Mouse (Mus musculus): ENCODE data around the gene Ostn.
A peak's percentile ranks its signal among the peaks of the same experiment; 100 is the strongest.
"Not testable (repeated sequence)": the region's sequence is repeated elsewhere in the genome, so short reads cannot be mapped to it uniquely, and the experiment has no call there.

The Ostn gene

GRCm38 (mm10) chr16:27307189-27307588, at the start of gene Ostn:
Ostn (plus strand) TSS chr16:27307489.
- not testable (repeated sequence) for DNase-seq

- no peak for DNase-seq
These were observed 38.5 kb upstream of the Ostn start for GRCm38 (mm10) chr16:27268748-27269147.

GRCm38 (mm10) chr16:27287410-27287809, 19.9 kb upstream of the Ostn start:
- DNase-seq, result no peak

- no peak for DNase-seq
These were observed 10.8 kb upstream of the Ostn start for GRCm38 (mm10) chr16:27296508-27296907.

DNA sequence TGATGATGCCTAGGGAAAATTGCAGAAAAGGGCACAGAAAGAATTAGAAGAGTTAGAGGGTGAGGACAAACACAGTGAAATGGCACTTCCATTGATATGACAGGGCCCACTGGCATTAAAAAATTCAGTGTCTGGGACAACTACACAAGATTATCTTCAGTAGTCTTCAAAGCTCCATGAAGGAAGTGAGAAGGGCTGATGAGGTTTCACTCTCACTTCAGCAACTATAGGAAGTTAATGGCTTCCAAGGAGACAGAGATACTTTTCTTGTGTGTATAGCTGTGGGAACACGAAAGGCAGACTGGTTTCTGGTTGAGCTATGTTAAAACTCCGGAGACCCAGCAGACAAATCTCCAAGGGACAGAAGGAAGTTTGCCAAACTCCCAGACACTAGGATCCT, 10.4 kb upstream of the Ostn start:
- DNase-seq, result no peak

DNA sequence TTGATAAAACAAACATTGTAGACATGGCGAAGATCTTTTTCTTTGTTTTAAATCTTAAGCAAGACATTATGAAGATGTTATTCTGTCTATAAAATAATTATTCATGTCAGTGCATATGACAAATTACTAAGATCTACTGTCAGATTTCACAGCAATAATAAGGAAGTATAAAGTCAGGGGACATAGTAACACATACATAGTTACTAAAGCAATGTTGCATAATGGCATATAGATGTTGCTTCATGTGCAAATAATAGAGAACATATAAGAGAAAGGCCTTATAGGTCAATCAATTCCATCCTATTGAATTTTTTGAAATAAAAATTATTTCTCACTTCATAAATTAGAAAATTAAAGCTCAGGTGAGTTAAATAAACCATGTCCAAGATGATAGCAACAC, 11.8 kb downstream of the Ostn start:
- DNase-seq, result no peak

- peak; percentile 59 for DNase-seq
These were observed 14.8 kb downstream of the Ostn start for GRCm38 (mm10) chr16:27322047-27322446.

DNA sequence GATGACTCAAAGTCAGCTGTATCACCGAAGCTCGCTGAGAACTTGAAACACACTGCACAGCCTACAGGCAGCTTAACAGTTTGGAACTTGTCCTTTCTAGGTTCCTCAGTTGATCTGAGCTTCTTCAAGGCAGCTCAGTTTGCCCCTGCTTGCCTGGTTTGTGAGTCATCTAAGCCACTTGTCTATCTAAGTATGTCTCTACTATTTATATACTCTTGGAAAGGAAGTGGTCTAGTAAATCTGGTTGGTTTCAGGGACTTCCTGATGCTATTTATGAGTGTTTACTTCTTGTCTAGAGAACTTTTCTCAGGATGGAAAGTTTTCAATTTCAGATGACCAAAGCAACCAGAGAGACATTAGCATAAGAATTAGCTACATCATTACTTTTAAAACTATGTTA, 19.2 kb downstream of the Ostn start:
- DNase-seq, result no peak

- no peak for DNase-seq
These were observed 40.2 kb downstream of the Ostn start for GRCm38 (mm10) chr16:27347521-27347920.

GRCm38 (mm10) chr16:27348359-27348758, 41.1 kb downstream of the Ostn start:
- no peak for DNase-seq

- no peak for DNase-seq
These were observed 41.9 kb downstream of the Ostn start for GRCm38 (mm10) chr16:27349235-27349634.

- no peak for DNase-seq
These were observed 42.7 kb downstream of the Ostn start for GRCm38 (mm10) chr16:27349878-27350532.

GRCm38 (mm10) chr16:27354464-27354863, 47.2 kb downstream of the Ostn start:
- DNase-seq, result no peak

DNA sequence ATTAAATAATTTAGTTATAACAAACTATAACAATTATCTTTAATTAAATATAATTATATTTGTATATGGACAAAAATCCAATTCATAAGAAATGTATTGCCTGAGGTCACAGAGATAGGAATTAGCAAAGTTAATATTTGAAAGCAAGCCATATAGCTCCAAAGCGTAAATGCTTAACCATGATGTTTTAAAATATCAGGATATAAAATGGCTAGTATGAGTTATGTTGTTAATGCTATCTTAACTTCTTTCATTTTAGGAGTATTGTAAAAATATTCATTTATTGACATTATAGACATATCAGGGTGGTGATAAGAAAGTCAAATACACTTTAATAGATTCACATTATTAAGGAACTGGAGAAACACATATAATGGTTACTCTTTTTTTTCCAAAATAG, 52.8 kb downstream of the Ostn start:
- no peak for DNase-seq

- DNase-seq, result no peak
These were observed 62.9 kb downstream of the Ostn start, which contains the start of gene Uts2b for GRCm38 (mm10) chr16:27370191-27370590. Uts2b (minus strand) TSS chr16:27370239.

DNA sequence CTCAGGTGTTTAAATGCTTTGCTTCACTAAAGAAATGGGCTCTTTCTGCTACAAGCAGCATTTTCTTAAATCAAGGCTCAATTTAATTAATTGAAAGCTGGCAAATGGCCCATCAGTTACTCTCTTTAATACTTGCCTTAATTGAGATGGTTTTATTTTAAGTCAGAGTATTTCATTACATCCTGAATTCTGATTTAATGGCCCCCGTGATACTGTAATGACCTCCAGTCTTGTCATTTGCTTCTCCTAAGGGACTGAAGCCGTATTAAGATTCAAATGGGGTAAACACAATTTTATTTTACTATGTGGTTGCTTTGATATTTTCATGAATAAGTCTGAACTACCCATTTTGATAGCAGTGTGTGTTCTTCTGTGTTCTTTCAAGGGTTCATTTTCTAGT, 63.4 kb downstream of the Ostn start:
- no peak for DNase-seq

GRCm38 (mm10) chr16:27374139-27374538, 66.8 kb downstream of the Ostn start:
- DNase-seq, result peak; percentile 94

- DNase-seq, result no peak
These were observed 68.0 kb downstream of the Ostn start for GRCm38 (mm10) chr16:27375318-27375717.

- DNase-seq, result no peak
These were observed 69.3 kb downstream of the Ostn start for GRCm38 (mm10) chr16:27376556-27376955.

DNA sequence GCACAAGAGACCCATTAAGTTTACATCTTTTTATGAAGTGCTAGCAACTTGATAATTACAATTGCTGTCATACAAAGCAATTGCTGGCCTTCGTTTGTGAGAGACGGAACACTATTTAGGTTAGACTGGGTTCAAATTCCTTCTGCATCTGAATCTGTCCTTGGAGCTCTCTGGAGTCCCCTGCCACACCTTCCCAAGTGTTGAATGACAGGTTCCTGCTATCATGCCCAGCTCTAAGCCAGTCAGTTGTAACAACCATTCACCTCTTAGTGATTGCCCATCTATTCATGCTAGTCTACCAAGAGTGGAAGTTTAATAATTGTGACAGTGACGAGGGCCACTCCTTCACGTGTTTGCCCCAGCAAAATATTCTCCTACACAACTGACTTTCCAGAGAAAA, 74.9 kb downstream of the Ostn start:
- DNase-seq, result no peak

DNA sequence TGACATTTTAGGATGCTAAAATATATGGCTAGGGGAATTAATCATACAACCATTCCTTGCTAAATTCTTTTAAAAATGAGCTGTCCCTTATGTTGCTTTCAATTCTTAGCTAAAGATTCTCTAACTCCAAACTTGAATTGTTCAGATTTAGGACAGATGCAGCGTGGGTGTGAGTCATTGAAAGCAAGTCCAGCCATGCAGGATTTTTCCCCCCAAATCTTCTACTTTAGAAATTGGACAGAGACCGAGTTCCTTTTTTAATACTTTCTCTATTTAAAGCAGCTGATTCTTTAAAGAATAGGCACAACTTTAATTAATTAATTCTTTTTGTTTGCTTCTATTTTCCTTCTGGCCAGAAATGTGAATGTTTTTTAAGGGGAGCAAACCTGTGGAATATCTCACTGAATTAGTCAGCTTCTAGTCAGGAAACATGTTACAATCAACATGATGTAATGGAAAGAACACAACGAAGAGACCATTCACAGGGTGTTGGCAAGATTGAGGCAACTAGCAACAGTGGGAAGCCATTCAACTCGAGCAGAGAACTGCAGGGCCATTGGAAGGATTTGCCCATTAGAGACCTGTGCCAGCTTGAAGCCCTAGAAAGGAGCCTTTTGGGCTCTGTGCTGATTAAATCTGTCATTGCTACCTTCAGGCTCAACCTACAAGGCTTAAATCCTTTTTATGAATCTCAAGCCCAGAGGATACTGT, 77.8 kb downstream of the Ostn start:
- peak; percentile 91 for DNase-seq

- no peak for DNase-seq
These were observed 78.4 kb downstream of the Ostn start for GRCm38 (mm10) chr16:27385649-27386048.

DNA sequence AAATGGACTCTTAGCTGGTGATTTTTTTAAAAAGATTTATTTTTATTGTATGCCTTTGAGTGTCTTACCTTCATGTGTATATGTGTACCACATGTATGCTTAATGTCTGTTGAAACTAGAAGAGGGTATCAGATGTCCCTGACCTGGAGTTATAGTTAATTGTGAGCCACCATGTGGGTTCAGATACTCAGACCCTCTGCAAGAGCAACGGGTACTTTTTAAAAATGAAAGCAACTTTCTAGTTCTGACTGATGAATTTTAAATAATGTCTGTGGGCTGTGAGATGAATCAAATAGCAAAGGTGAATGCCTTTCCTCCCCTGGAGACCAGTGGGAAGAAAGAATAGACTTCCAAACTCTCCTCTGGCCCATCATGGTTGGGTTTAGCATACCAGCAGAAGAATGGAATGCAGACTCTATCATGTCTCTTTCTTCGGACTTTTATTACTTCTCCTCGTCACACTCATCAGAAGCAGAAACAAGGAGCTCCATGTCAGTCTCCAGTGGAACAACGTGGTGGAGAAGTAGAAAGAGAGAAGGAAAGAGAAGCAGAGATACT, 79.6 kb downstream of the Ostn start:
- no peak for DNase-seq
